Mouse (Mus musculus): ENCODE data around the gene Gm20518.

Gene Gm20518

DNA sequence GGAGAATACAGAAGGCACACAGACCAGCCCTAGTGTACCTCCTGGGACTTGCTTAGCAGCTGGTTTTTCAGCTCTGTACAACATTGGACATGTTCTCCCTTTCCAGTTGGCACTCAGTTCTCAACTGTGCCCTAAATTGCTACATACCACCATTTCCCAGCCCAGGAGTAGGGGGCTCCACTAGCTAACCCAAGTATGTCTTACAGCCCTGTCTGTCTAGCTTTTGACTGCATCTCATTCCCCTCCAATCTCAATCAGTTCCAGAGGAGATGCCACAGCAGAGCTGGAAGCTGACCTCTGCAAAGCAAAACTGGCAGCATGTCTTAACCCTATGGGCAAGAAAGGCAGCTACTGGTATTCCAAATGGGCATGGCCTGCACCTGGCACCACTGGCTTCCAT is 4.6 kb upstream of the Gm20518 start:
- no peak for DNase-seq (ENCODE audit: extremely low read depth, low read depth, low spot score)

DNA sequence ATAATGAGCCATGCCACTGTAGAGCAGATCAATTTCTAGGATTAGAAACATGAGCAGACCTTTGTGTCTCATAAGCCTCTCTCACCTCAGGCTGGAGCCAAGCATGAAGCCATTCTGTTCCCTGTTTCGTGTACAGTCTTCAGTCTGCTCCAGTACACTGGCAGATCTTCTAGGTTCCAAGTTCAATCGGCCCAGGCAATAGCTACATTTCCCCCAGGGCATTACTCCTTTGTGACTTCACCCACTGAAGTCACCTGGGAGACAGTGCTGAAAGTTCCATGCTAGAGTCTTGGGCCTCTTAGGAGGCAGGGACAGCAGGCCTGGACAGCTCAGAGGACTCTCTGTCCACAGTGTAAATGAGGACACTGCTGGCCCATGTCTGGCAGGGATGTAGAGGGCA is 2.5 kb upstream of the Gm20518 start, which contains the start of gene Tssk1:
Gene Tssk1, plus strand, starts transcription at position 301 of the 400 bp plus-strand sequence.
- no peak for DNase-seq (ENCODE audit: extremely low read depth, low read depth, low spot score)

DNA sequence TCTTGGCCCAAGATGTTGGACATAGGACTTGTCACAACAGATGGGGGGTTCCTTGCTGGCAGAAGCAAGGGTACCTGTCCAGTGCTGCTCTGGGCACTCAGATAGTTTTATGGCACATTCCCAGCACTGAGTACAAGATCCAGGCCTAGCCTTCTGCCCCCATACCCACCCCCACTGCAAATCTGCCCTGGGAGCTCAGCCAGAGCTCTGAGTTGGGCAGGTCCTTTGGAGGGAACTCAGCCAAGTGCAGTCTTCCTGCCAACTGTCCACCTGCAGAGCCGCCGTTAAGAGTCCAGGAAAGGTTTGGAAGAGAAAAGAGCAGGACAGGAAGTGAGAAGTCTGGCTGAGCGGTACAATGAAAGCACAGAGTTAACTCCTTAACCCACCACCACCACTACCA is 1.1 kb upstream of the Gm20518 start:
- no peak for DNase-seq (ENCODE audit: extremely low read depth, low read depth, low spot score)

DNA sequence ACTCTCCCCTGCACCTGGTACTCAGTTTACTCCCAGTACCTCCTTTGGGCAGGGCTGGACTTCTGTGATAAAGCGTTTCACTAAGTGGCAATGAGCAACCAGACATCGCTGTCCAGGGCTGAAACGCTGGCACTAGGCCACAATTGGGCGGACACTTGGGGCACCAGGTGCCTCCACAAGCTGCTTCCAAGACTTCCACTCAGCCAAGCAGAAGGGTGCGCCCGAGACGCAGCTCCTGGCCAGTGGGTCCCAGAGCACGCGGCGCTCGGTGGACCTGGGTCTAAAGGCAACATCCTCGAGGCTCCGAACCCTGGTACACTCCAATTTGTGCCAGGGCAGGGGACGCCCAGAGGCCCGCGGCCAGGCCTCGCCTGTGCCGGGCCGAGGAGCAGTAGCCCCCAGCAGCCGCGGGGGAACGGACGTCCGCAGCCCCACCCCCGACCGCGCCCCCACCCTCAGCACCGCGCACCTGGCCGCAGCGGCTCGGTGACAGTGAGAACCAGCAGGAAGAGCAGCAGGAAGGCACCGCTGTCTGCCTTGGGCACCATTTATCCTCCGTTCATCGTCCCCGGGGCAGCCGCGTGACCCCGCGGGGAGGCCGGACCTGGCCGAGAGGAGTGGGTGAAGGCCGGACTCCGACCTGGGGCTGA is 429 bp downstream of the Gm20518 start:
- DNase-seq (ENCODE audit: extremely low read depth, low read depth, low spot score), result no peak

DNA sequence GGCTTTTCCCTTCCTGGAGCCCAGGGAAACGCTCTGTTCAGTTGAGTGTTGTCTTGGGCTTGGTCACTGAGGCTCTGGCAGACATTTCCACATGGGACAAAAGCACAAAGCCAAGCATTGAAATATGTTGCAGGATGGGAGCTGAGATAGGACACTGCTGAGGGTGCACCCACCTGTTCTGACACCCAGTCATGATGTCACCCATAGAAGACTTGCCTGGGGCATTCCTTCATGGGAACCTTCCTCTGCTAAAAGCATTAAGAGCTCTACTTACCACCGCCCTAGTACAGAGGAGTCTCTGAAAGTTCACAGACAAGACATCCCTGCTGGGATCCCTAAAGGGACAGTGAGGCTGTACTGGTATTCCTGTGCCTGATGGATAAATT is 1.1 kb downstream of the Gm20518 start:
- DNase-seq (ENCODE audit: extremely low read depth, low read depth, low spot score), result no peak

GRCm38 (mm10) chr16:17889689-17890341 is 1.7 kb downstream of the Gm20518 start:
- DNase-seq (ENCODE audit: extremely low read depth, low read depth, low spot score), result no peak

- DNase-seq (ENCODE audit: extremely low read depth, low read depth, low spot score), result no peak
Observed at GRCm38 (mm10) chr16:17884116-17884515, 7.4 kb downstream of the Gm20518 start.

DNA sequence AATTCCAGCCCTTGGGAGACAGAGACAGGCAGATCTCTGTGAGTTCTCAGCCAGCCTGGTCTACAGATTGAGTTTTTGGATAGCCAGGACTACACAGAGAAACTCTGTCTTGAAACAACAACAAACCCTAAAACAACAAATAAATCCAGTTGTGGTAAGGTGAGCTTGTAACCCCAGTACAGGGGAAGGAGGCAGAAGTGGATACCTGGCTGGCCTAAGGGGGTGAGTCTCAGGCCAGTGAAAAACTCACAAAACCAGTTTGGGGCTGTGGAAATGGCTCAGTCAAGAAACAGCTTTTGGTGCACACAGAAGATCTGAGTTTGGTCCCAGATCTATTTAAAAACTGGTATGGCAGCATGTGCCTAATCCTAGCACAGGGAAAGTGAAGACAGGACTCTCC is 9.3 kb downstream of the Gm20518 start:
- DNase-seq (ENCODE audit: extremely low read depth, low read depth, low spot score), result no peak

GRCm38 (mm10) chr16:17879571-17879970 is 11.9 kb downstream of the Gm20518 start:
- DNase-seq (ENCODE audit: extremely low read depth, low read depth, low spot score), result no peak

DNA sequence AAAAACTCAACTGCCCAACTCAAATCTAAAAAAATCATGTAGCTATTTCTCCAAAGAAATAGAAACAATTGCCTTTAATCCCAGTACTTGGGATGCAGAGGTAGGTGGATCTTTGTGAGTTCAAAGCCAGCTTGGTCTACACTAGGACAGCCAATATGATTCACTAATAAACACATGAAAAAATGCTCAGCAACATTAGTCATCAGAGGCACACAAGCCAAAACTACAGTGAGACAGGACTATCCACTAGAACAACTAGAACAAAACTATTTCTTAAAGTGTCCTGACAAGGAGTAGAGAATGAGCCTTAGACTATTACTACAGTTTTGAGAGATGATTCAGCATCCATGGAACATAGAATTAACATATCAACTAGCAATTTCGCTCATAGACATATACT is 15.4 kb downstream of the Gm20518 start:
- no peak for DNase-seq (ENCODE audit: extremely low read depth, low read depth, low spot score)

DNA sequence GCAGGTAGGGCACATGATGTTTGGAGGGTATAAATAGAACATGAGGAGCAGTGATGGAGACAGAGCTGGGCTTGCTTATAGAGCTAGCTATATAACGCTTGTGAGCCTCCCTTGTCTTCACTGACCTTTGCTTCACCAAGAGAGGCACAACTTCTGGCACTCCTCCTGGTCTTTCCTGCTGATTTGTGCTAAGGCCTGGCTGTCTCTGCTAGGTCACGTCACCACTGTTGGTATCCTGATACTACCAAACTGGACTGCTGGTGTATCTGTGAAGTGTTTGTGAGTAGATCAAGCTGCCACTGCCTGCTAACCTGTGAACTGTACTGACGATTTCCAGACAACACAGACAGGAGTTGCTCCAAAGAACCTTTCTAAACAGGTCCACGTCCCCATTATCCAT is 16.3 kb downstream of the Gm20518 start:
- DNase-seq (ENCODE audit: extremely low read depth, low read depth, low spot score), result no peak

DNA sequence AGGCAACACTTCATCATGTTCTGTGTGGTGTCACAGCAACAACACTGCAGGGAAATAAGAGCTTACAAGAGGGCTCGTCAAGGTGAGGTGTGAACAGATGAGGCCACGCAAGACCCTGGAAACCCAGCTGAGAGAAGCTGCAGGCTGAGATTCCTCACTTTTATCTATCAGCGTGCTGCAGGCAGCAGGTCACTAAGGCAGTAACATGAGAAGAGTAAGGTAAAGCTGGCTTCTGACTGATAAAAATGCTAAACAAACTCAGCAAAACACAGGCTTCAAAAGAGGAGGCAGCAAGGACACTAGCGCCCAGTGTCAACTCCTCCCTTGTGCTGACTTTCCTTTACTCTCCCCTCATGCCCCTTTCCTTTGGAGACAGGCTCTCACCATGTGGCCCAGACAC is 18.5 kb downstream of the Gm20518 start:
- DNase-seq (ENCODE audit: extremely low read depth, low read depth, low spot score), result no peak

DNA sequence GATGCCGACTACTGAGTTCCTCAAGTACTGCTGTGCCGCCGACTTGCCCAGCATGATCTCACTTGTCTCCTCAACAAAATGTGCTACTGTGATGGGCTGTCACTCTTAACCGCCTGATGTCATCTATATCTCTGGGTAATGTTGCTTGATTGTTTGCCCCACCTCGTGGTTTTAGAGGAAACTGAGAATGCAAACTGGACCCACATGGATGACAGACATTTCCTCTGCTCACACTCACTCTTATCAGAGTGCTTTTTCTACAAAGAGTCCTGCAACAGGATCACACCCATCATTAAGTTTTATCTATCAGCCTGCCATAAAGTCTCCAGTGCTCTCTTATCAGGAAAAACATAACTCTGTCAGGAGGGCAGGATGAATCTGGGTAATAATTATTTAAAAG is 20.2 kb downstream of the Gm20518 start:
- DNase-seq (ENCODE audit: extremely low read depth, low read depth, low spot score), result no peak

DNA sequence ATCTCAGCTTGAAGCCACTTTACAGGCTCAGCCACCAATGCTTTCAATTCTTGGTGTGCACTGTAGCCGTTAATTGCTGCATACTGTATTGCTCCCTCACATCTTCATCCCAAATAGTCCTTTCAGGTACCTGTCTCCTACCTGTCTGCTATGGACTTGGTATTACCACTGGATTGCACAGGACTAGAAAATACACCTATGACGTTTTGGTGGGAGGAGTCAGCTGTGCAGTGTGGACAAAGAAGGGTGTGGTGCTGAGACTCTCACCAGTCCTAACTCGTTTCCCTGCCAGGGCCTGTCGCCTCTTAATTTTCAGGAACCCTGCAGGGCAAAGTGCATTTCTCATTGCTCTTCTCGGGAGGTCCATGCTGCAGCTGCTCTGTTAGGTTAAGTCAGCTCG is 25.7 kb downstream of the Gm20518 start:
- DNase-seq (ENCODE audit: extremely low read depth, low read depth, low spot score), result no peak

GRCm38 (mm10) chr16:17865293-17865692 is 26.2 kb downstream of the Gm20518 start:
- no peak for DNase-seq (ENCODE audit: extremely low read depth, low read depth, low spot score)

GRCm38 (mm10) chr16:17858592-17858991 is 32.9 kb downstream of the Gm20518 start:
- no peak for DNase-seq (ENCODE audit: extremely low read depth, low read depth, low spot score)

DNA sequence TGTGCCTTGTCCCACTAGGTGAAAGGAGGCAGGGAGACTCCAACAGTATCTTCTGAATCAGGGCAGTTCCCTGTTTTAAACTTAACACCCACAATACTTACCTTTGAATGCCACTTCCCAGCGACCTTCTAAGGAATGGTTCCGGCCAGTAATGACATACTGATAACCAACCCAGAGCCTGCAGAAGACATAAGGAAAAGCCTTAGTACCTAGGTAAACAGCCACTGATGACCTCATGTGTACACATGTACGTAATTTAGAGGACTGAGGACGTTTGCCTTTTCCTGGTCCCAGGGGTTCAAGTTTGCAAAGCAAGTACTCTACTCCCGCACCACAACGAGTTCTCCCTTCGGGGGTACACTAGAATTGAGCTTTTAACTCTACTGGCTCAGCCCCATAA is 34.3 kb downstream of the Gm20518 start:
- DNase-seq (ENCODE audit: extremely low read depth, low read depth, low spot score), result no peak

- DNase-seq (ENCODE audit: extremely low read depth, low read depth, low spot score), result no peak
Observed at GRCm38 (mm10) chr16:17853263-17853662, 38.2 kb downstream of the Gm20518 start.

DNA sequence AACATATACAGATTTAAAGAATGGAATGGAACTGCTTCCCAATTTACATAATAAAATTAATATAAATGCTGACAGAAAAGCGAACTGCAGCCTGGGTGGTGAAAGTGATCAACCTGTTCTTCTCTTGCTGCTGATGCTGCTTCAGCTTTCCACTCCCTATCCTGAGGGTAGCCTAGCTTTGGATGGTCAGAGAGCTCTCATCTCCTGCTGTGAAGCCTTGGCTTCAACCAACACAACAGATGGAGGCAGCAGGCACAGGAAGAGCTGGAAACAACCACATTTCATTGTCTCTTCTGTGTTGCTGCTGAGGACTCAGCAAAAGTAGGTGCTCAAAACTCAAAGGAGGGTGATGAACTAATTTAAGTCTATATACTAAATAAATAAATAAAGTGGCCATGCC is 39.6 kb downstream of the Gm20518 start:
- DNase-seq (ENCODE audit: extremely low read depth, low read depth, low spot score), result no peak

- no peak for DNase-seq (ENCODE audit: extremely low read depth, low read depth, low spot score)
Observed at GRCm38 (mm10) chr16:17851331-17851730, 40.1 kb downstream of the Gm20518 start.

DNA sequence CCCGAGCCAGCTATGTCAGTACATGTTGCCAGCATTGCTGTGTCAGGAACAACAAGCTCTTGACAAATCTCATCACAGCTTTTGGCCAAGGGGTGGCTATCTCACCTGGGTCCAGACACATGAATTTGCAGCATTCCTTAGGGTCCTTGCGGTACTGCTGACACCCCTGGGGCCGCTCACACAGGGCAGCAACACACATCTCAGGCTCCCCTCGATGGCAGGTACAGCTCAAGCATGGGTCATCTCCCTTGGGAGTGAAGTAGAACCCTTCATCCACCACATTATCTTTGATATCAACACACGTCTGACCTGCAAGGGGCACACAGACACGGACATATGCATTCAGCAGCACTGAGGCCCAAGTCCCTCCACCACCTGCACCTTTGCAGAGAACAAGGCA is 42.0 kb downstream of the Gm20518 start:
- no peak for DNase-seq (ENCODE audit: extremely low read depth, low read depth, low spot score)

DNA sequence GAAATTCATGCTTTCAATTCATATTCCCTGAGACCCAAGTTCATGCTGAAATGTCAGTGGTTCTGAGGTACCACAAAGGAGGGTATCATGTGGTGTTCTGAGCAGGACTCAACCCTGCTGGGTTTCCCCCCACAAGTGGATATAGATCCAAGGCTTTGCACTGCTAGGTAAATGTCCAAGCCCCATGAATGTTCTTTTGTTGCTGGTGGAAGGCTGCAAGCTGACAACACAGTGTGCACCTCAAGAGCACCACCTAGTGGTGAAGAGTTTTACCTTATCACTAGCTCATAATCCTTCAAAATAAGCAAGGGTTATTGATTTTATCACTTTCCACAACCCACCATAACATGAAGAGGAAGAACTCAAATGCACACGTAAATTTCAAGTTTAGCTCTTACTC is 42.5 kb downstream of the Gm20518 start:
- DNase-seq (ENCODE audit: extremely low read depth, low read depth, low spot score), result no peak

DNA sequence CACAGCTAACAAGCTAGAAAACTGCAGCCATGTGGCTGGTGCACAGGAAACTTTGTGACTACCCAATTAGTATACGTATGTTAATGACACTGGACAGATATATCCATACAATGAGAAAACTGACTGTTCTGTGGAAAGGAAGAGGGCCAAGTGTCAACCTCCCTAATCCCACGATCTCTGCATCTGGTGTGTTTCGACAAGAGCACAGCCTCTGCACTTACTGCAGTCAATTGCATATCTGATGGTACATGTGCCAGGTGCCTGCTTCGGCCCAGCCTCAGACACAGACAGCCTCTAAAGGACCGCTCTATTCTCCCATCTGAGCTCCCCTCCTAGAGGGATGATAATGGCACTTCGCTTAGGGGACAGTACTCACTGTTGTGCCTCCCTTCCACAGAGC is 43.0 kb downstream of the Gm20518 start:
- no peak for DNase-seq (ENCODE audit: extremely low read depth, low read depth, low spot score)
